Mouse (Mus musculus): Measurements from ENCODE around the gene Msh6.
"Not testable (repeated sequence)": the region's sequence is repeated elsewhere in the genome, so short reads cannot be mapped to it uniquely, and the experiment has no call there.

The Msh6 gene

GRCm38 (mm10) chr17:87974629-87975228, at the start of gene Msh6:
Gene Msh6 (plus strand): TSS chr17:87975062.
- DNase-seq (ENCODE audit: low spot score in 2 of 2) = peak; percentile 77 to 88

- DNase-seq (ENCODE audit: low spot score in 2 of 2) = no peak
Measured at GRCm38 (mm10) chr17:87934326-87934725, 40.5 kb upstream of the Msh6 start.

GRCm38 (mm10) chr17:87934736-87935135, 40.1 kb upstream of the Msh6 start:
- DNase-seq (ENCODE audit: low spot score in 2 of 2) = no peak

GRCm38 (mm10) chr17:87936156-87936555, 38.7 kb upstream of the Msh6 start:
- DNase-seq (ENCODE audit: low spot score in 2 of 2) = no peak

- peak; percentile 65 to 73 for DNase-seq (ENCODE audit: low spot score in 2 of 2)
Measured at GRCm38 (mm10) chr17:87948965-87949584, 25.8 kb upstream of the Msh6 start.

- not testable (repeated sequence) for DNase-seq (ENCODE audit: low spot score in 2 of 2)
Measured at GRCm38 (mm10) chr17:87954618-87955124, 20.2 kb upstream of the Msh6 start.

- no peak for DNase-seq (ENCODE audit: low spot score in 2 of 2)
Measured at GRCm38 (mm10) chr17:87957096-87957840, 17.6 kb upstream of the Msh6 start.

- DNase-seq (ENCODE audit: low spot score in 2 of 2) = no peak
Measured at GRCm38 (mm10) chr17:87958283-87958682, 16.6 kb upstream of the Msh6 start.

- not testable (repeated sequence) for DNase-seq (ENCODE audit: low spot score in 2 of 2)
Measured at GRCm38 (mm10) chr17:87959406-87959805, 15.5 kb upstream of the Msh6 start.

- not testable (repeated sequence) for DNase-seq (ENCODE audit: low spot score in 2 of 2)
Measured at GRCm38 (mm10) chr17:87959931-87960330, 14.9 kb upstream of the Msh6 start.

- DNase-seq (ENCODE audit: low spot score in 2 of 2) = no peak
Measured at GRCm38 (mm10) chr17:87963081-87964075, 11.5 kb upstream of the Msh6 start.

GRCm38 (mm10) chr17:87968483-87968926, 6.4 kb upstream of the Msh6 start:
- not testable (repeated sequence) for DNase-seq (ENCODE audit: low spot score in 2 of 2)

GRCm38 (mm10) chr17:87971696-87972591, 2.9 kb upstream of the Msh6 start:
- DNase-seq (ENCODE audit: low spot score in 2 of 2) = not testable (repeated sequence)

- no peak for DNase-seq (ENCODE audit: low spot score in 2 of 2)
Measured at GRCm38 (mm10) chr17:87972856-87973255, 2.0 kb upstream of the Msh6 start.

GRCm38 (mm10) chr17:87973261-87974167, 1.3 kb upstream of the Msh6 start:
- no peak for DNase-seq (ENCODE audit: low spot score in 2 of 2)

GRCm38 (mm10) chr17:87975229-87975853, 479 bp downstream of the Msh6 start:
- DNase-seq (ENCODE audit: low spot score in 2 of 2) = peak; percentile 51 to 62

GRCm38 (mm10) chr17:87976154-87976806, 1.4 kb downstream of the Msh6 start:
- no peak for DNase-seq (ENCODE audit: low spot score in 2 of 2)

GRCm38 (mm10) chr17:87976927-87977326, 2.1 kb downstream of the Msh6 start:
- not testable (repeated sequence) for DNase-seq (ENCODE audit: low spot score in 2 of 2)

Data from urinary bladder, postnatal 36 days (tissue).